Mouse (Mus musculus) kidney, embryonic 15.5 days (tissue): ENCODE results near the gene Figla. TPM values are rescaled to one million over a fixed set of nuclear protein-coding genes. Genes with fewer than 3 reads are reported as not detected.

Experiments used
- ATAC-seq: fragments of 200-750 bp; cut with Nextera tagmentation; replicated peaks from 2 replicates; pipeline ENCODE4 v1.8.0; 2017; ENCODE audit warnings: moderate TSS enrichment; ENCODE audit not compliant: low FRiP score
- H3K27ac ChIP-seq: fragments of 300-500 bp; sonication (generic); 2 replicates; pipeline ENCODE4 v1.5.1; 2015; ENCODE audit warnings: mild to moderate bottlenecking, inconsistent platforms
- H3K27me3 ChIP-seq: fragments of 300-500 bp; sonication (generic); 2 replicates; pipeline ENCODE4 v1.6.1; 2015; ENCODE audit warnings: inconsistent platforms
- H3K36me3 ChIP-seq: fragments of 300-500 bp; sonication (generic); 2 replicates; pipeline ENCODE4 v1.6.1; 2015; ENCODE audit warnings: inconsistent platforms
- H3K4me1 ChIP-seq: fragments of 300-500 bp; sonication (generic); 2 replicates; pipeline ENCODE4 v1.6.1; 2015; ENCODE audit warnings: inconsistent platforms
- H3K4me2 ChIP-seq: fragments of 300-500 bp; sonication (generic); 2 replicates; pipeline ENCODE4 v1.6.1; 2015; ENCODE audit warnings: moderate library complexity, mild to moderate bottlenecking, inconsistent platforms
- H3K4me3 ChIP-seq: fragments of 300-500 bp; sonication (generic); replicated peaks from 2 replicates; pipeline ENCODE4 v1.5.1; 2015; ENCODE audit warnings: mild to moderate bottlenecking, inconsistent platforms
- H3K9ac ChIP-seq: fragments of 300-500 bp; sonication (generic); 2 replicates; pipeline ENCODE4 v1.6.1; 2015; ENCODE audit warnings: mild to moderate bottlenecking, inconsistent platforms
- H3K9me3 ChIP-seq: fragments of 300-500 bp; sonication (generic); replicated peaks from 2 replicates; pipeline ENCODE4 v1.6.1; 2016; ENCODE audit warnings: inconsistent platforms
- WGBS: fragments of 180-500 bp; shearing (Covaris S2); methylation state at CpG from one replicate; pipeline ENCODE4 v1.1.7; 2015; ENCODE audit warnings: mixed read lengths; 5-methylcytosine and 5-hydroxymethylcytosine counted together
- polyA plus RNA-seq: library from polyadenylated mRNA; unstranded; fragments of >200 nt; fragmentation: Nextera tagmentation; extraction: Ambion mirVana; gene quantifications from 2 replicates; pipeline ENCODE4 v1.2.1, GENCODE M21; 2015

Gene Figla
- polyA plus RNA-seq, 1 experiment from 2014 or later: not detected

- ATAC-seq: no peak
Measured at GRCm38 (mm10) chr6:86060170-86060569, 44.2 kb downstream of the Figla start.

GRCm38 (mm10) chr6:86062226-86062625, 46.3 kb downstream of the Figla start:
- WGBS: 50% methylated on average over 5 of the region's 5 CpGs
- H3K9ac ChIP-seq: no peak overlapping the region
- H3K4me3 ChIP-seq: no peak overlapping the region

More at GRCm38 (mm10) chr6:86060170-86060569, 44.2 kb downstream of the Figla start:
- no peaks in the 10 kb centered on the region for H3K27me3 ChIP-seq
- H3K4me3 ChIP-seq: no peak overlapping the region
- H3K4me1 ChIP-seq: no peaks in the 10 kb centered on the region
- no peaks in the 10 kb centered on the region for H3K36me3 ChIP-seq
- WGBS: 98% methylated on average over 3 of the region's 3 CpGs
- no peaks in the 10 kb centered on the region for H3K9me3 ChIP-seq
- H3K27ac ChIP-seq: no peak overlapping the region
- H3K9ac ChIP-seq: no peak overlapping the region
- H3K4me2 ChIP-seq: no peak overlapping the region

GRCm38 (mm10) chr6:86062684-86063083, 46.7 kb downstream of the Figla start:
- Histone ChIP-seq H3K4me1 (no peaks in the 10 kb centered on the region), H3K4me2 (no peak overlapping the region), H3K36me3 (no peaks in the 10 kb centered on the region), H3K4me3 (no peak overlapping the region), H3K27ac (no peak overlapping the region), H3K27me3 (no peaks in the 10 kb centered on the region), H3K9me3 (no peaks in the 10 kb centered on the region), H3K9ac (no peak overlapping the region)
- 85% methylated on average over 2 of the region's 2 CpGs for WGBS
- ATAC-seq: no peak

More at GRCm38 (mm10) chr6:86062226-86062625, 46.3 kb downstream of the Figla start:
- ATAC-seq: no peak
- Histone ChIP-seq H3K4me2 (no peak overlapping the region), H3K4me1 (no peaks in the 10 kb centered on the region), H3K36me3 (no peaks in the 10 kb centered on the region), H3K9me3 (no peaks in the 10 kb centered on the region), H3K27ac (no peak overlapping the region), H3K27me3 (no peaks in the 10 kb centered on the region)

- no peak overlapping the region for H3K4me2 ChIP-seq
- WGBS: 72% methylated on average over 6 of the region's 6 CpGs
- H3K9ac ChIP-seq: no peak overlapping the region
- no peaks in the 10 kb centered on the region for H3K27me3 ChIP-seq
- H3K4me1 ChIP-seq: no peaks in the 10 kb centered on the region
- no peaks in the 10 kb centered on the region for H3K9me3 ChIP-seq
- no peaks in the 10 kb centered on the region for H3K36me3 ChIP-seq
- H3K4me3 ChIP-seq: no peak overlapping the region
- H3K27ac ChIP-seq: no peak overlapping the region
- no peak for ATAC-seq
Measured at GRCm38 (mm10) chr6:86064318-86065016, 48.5 kb downstream of the Figla start.

GRCm38 (mm10) chr6:86066727-86067126, 50.8 kb downstream of the Figla start:
- 82% methylated on average over 6 of the region's 6 CpGs for WGBS
- H3K4me2 ChIP-seq: no peak overlapping the region
- H3K36me3 ChIP-seq: no peaks in the 10 kb centered on the region
- ATAC-seq: no peak
- H3K27ac ChIP-seq: no peak overlapping the region
- no peak overlapping the region for H3K9ac ChIP-seq
- H3K4me1 ChIP-seq: no peaks in the 10 kb centered on the region
- H3K9me3 ChIP-seq: no peaks in the 10 kb centered on the region
- H3K27me3 ChIP-seq: no peaks in the 10 kb centered on the region
- H3K4me3 ChIP-seq: no peak overlapping the region

- WGBS: 65% methylated on average over 5 of the region's 5 CpGs
- Histone ChIP-seq H3K4me2 (no peak overlapping the region), H3K9me3 (no peaks in the 10 kb centered on the region), H3K4me1 (no peaks in the 10 kb centered on the region), H3K4me3 (no peak overlapping the region), H3K36me3 (no peaks in the 10 kb centered on the region), H3K27ac (no peak overlapping the region), H3K27me3 (no peaks in the 10 kb centered on the region), H3K9ac (no peak overlapping the region)
- no peak for ATAC-seq
Measured at GRCm38 (mm10) chr6:86067145-86067544, 51.2 kb downstream of the Figla start.

GRCm38 (mm10) chr6:86069009-86069408, 53.0 kb downstream of the Figla start:
- Histone ChIP-seq H3K27ac (no peak overlapping the region), H3K4me2 (no peak overlapping the region), H3K9me3 (no peaks in the 10 kb centered on the region), H3K27me3 (no peaks in the 10 kb centered on the region), H3K4me1 (no peaks in the 10 kb centered on the region), H3K9ac (no peak overlapping the region), H3K4me3 (no peak overlapping the region), H3K36me3 (no peaks in the 10 kb centered on the region)
- ATAC-seq: no peak
- 80% methylated on average over 5 of the region's 5 CpGs for WGBS

- Histone ChIP-seq H3K27me3 (no peaks in the 10 kb centered on the region), H3K27ac (no peak overlapping the region), H3K9ac (no peak overlapping the region), H3K4me2 (no peak overlapping the region), H3K4me3 (no peak overlapping the region), H3K4me1 (no peaks in the 10 kb centered on the region), H3K36me3 (no peaks in the 10 kb centered on the region), H3K9me3 (no peaks in the 10 kb centered on the region)
- ATAC-seq: no peak
- WGBS: 85% methylated on average over 3 of the region's 3 CpGs
Measured at GRCm38 (mm10) chr6:86069856-86070255, 53.9 kb downstream of the Figla start.

- WGBS: 80% methylated on average over 7 of the region's 7 CpGs
- no peak overlapping the region for H3K4me3 ChIP-seq
- no peak overlapping the region for H3K9ac ChIP-seq
- no peaks in the 10 kb centered on the region for H3K9me3 ChIP-seq
- H3K27me3 ChIP-seq: no peaks in the 10 kb centered on the region
- H3K4me2 ChIP-seq: no peak overlapping the region
- no peak overlapping the region for H3K27ac ChIP-seq
- H3K4me1 ChIP-seq: no peaks in the 10 kb centered on the region
- H3K36me3 ChIP-seq: no peaks in the 10 kb centered on the region
- ATAC-seq: no peak
Measured at GRCm38 (mm10) chr6:86070277-86070676, 54.3 kb downstream of the Figla start.

Other genes with a start within 250 kb of the Figla start
- 0.24 TPM in 1 of 2 replicates, not detected in the other for gene Nat8f6, start 195.2 kb upstream of the Figla start, polyA plus RNA-seq
- gene Nat8f5, start 195.2 kb upstream of the Figla start, polyA plus RNA-seq: not detected in 2 replicates
- gene Nat8, start 184.1 kb upstream of the Figla start, polyA plus RNA-seq: 1.3 TPM in 2 replicates
- gene Nat8f2, start 147.0 kb upstream of the Figla start, polyA plus RNA-seq: 1.2 and 1.5 TPM in 2 replicates
- gene Nat8f4, start 111.3 kb upstream of the Figla start, polyA plus RNA-seq: 5.9 and 6.3 TPM in 2 replicates
- gene Tprkb, start 104.3 kb upstream of the Figla start, polyA plus RNA-seq: 41.0 and 41.6 TPM in 2 replicates
- 46.6 and 52.7 TPM in 2 replicates for gene Nat8f1, start 100.5 kb upstream of the Figla start, polyA plus RNA-seq
- 44.1 and 45.0 TPM in 2 replicates for gene Dusp11, start 54.5 kb upstream of the Figla start, polyA plus RNA-seq
- gene Add2, start 12.5 kb downstream of the Figla start, polyA plus RNA-seq: 5.9 and 7.2 TPM in 2 replicates
- 7.2 and 8.7 TPM in 2 replicates for gene Tgfa, start 179.1 kb downstream of the Figla start, polyA plus RNA-seq